Mouse (Mus musculus): ENCODE measurements around the gene Olfr982. TPM values are rescaled to one million over a fixed set of nuclear protein-coding genes. Genes with fewer than 3 reads are reported as not detected.

The Olfr982 gene
- total RNA-seq (2014; rRNA removed), result not detected in 2 replicates
- polyA plus RNA-seq (2015; fragmentation: Nextera tagmentation; extraction: Ambion mirVana), result not detected in 2 replicates

- Histone ChIP-seq H3K9ac (no peak within 1 kb of the TSS), H3K36me3 (ENCODE audit: insufficient read depth) (no peaks in the 10 kb centered on the region), H3K9me3 (ENCODE audit: low read length) (no peaks in the 10 kb centered on the region), H3K4me1 (ENCODE audit: insufficient read depth) (no peaks in the 10 kb centered on the region), H3K27me3 (ENCODE audit: insufficient read depth, low read length) (no peaks in the 10 kb centered on the region), H3K4me2 (ENCODE audit: low read depth) (no peak within 1 kb of the TSS), H3K27ac (ENCODE audit: low read depth, low read length) (no peak within 1 kb of the TSS), H3K4me3 (ENCODE audit: low read depth, low read length) (no peak within 1 kb of the TSS)
- ATAC-seq (no peak), DNase-seq (no peak)
- 84% methylated on average over 2 of the region's 2 CpGs for WGBS
- TF ChIP-seq CTCF (IDR thresholded peaks at IDR 0.05; ENCODE audit: low read depth), result no peak
These were observed at the start of gene Olfr982 for GRCm38 (mm10) chr9:40073529-40073928. Gene Olfr982 (plus strand): TSS chr9:40073829.

DNA sequence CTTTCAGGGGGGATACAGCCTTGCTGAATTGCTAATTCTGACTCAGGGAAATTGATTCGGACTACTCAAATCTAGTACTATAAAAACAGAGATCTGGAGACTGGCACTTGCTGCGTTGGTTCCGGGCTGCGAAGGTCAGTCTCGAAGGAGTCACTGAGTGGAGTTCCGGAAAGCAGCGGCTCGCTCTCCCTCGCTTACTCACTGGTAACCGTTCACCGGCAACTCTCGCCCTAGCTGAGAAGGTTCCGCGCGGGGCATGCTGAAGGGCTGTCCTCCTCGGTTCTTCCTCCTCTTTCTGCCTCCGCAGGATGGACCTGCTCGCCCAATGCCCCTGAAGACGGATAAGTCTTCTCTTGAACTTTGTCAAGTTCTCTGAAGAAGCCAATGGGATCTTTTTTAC lies 23.5 kb upstream of the Olfr982 start:
- no peak overlapping the region for H3K4me2 ChIP-seq (ENCODE audit: low read depth)
- no peak overlapping the region for H3K9ac ChIP-seq
- TF ChIP-seq CTCF (IDR thresholded peaks at IDR 0.05; ENCODE audit: low read depth), result no peak

DNA sequence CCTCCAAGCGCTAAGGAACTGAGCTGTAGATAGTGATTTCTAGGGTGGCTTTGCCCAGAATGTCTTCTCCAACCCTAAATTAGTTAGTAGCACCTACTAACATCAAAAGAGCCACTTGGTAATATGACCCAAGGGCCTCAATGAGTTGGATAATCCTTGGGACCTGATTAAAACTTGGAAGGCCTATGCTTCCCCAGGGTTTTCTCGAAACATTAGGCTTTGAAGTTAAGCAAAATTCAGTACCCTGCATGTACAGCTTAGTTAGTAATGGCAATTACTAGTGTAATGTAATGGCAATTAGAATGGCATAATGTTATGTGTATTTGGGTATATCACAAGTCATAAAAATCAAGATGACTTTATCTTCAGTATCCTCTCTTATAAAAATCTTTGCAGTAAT lies 19.9 kb downstream of the Olfr982 start, which contains the start of gene Olfr983:
TSS of gene Olfr983 (minus strand) at position 101 of the 400 bp plus-strand sequence.
- TF ChIP-seq CTCF (IDR thresholded peaks at IDR 0.05; ENCODE audit: low read depth), result no peak
- Histone ChIP-seq H3K4me1 (ENCODE audit: insufficient read depth) (no peaks in the 10 kb centered on the region), H3K4me3 (ENCODE audit: low read depth, low read length) (no peak within 1 kb of the TSS), H3K27me3 (ENCODE audit: insufficient read depth, low read length) (no peaks in the 10 kb centered on the region), H3K36me3 (ENCODE audit: insufficient read depth) (no peaks in the 10 kb centered on the region), H3K9me3 (ENCODE audit: low read length) (no peaks in the 10 kb centered on the region), H3K27ac (ENCODE audit: low read depth, low read length) (no peak within 1 kb of the TSS), H3K9ac (no peak within 1 kb of the TSS), H3K4me2 (ENCODE audit: low read depth) (no peak within 1 kb of the TSS)
- ATAC-seq, result no peak
- DNase-seq, result no peak
- WGBS, result 76% methylated on average over 2 of the region's 2 CpGs

More for the DNA sequence above, 23.5 kb upstream of the Olfr982 start:
- DNase-seq (no peak), ATAC-seq (no peak)
- no peaks in the 10 kb centered on the region for H3K36me3 ChIP-seq (ENCODE audit: insufficient read depth)
- H3K27ac ChIP-seq (ENCODE audit: low read depth, low read length), result no peak overlapping the region
- no peaks in the 10 kb centered on the region for H3K9me3 ChIP-seq (ENCODE audit: low read length)
- H3K4me1 ChIP-seq (ENCODE audit: insufficient read depth), result no peaks in the 10 kb centered on the region
- H3K4me3 ChIP-seq (ENCODE audit: low read depth, low read length), result no peak overlapping the region
- 94% methylated on average over 19 of the region's 19 CpGs for WGBS
- no peaks in the 10 kb centered on the region for H3K27me3 ChIP-seq (ENCODE audit: insufficient read depth, low read length)

GRCm38 (mm10) chr9:40094769-40095168 lies 21.1 kb downstream of the Olfr982 start:
- Histone ChIP-seq H3K4me3 (ENCODE audit: low read depth, low read length) (no peak overlapping the region), H3K9me3 (ENCODE audit: low read length) (no peaks in the 10 kb centered on the region), H3K4me2 (ENCODE audit: low read depth) (no peak overlapping the region), H3K27ac (ENCODE audit: low read depth, low read length) (no peak overlapping the region), H3K27me3 (ENCODE audit: insufficient read depth, low read length) (no peaks in the 10 kb centered on the region), H3K36me3 (ENCODE audit: insufficient read depth) (no peaks in the 10 kb centered on the region), H3K9ac (no peak overlapping the region), H3K4me1 (ENCODE audit: insufficient read depth) (no peaks in the 10 kb centered on the region)
- ATAC-seq (no peak), DNase-seq (no peak)
- 67% methylated on average over 3 of the region's 3 CpGs for WGBS
- TF ChIP-seq CTCF (IDR thresholded peaks at IDR 0.05; ENCODE audit: low read depth), result no peak

DNA sequence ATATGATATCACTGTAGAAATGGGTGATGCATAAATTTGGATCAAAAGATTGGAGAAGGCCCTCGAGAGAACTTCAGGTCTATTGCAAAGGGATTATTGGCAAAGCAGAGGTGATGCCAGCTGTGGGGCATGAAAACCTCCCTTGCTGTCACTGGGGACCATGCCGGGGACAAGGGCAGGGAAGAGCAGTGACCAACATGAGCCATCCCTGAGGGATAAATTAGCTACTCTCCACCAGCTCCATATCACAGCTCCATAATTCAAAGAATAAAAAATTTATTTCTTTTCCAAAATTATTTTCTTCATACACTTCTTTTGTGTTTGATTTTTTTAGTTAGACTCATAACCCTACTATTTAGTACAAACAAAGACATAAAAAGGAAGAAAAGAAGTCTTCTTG lies 40.5 kb downstream of the Olfr982 start, which contains the start of gene Olfr984:
TSS of gene Olfr984 (minus strand) at position 101 of the 400 bp plus-strand sequence.
- ATAC-seq (no peak), DNase-seq (no peak)
- Histone ChIP-seq H3K9ac (no peak within 1 kb of the TSS), H3K4me3 (ENCODE audit: low read depth, low read length) (no peak within 1 kb of the TSS), H3K36me3 (ENCODE audit: insufficient read depth) (no peaks in the 10 kb centered on the region), H3K9me3 (ENCODE audit: low read length) (no peaks in the 10 kb centered on the region), H3K27me3 (ENCODE audit: insufficient read depth, low read length) (no peaks in the 10 kb centered on the region), H3K4me2 (ENCODE audit: low read depth) (no peak within 1 kb of the TSS), H3K27ac (ENCODE audit: low read depth, low read length) (no peak within 1 kb of the TSS), H3K4me1 (ENCODE audit: insufficient read depth) (no peaks in the 10 kb centered on the region)
- 83% methylated on average over 2 of the region's 2 CpGs for WGBS
- TF ChIP-seq CTCF (IDR thresholded peaks at IDR 0.05; ENCODE audit: low read depth), result no peak

DNA sequence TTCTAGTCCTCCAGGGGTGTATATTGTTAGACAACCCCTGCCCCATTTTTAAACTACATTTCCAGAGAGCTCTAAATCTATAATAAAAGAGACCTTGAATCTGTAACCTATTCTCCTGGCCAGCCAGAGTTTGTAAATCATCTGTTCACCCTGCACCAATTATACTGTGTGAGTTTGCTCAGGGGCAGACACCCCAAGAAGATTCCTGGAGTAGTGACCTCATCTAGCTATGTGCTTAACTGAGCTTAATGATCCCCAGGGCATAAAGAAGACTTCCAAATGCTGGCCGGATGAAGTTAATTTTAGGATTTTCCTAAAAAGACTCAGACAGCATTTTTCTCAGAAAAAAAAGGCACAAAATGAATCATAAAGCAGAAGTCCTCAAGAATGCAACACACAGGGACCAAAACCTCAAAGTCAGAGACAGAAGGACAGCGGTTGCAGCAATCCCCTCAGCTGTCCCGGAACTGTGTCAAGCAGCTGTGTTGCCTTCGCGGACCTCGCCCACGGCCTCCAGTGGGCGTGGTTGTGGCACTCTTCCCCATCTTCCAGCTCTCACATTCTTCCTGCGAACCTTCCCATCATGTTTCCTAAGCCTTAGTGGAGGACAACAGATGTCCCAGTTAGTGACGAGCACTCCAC lies 43.1 kb downstream of the Olfr982 start:
- DNase-seq (no peak), ATAC-seq (no peak)
- H3K27me3 ChIP-seq (ENCODE audit: insufficient read depth, low read length), result no peaks in the 10 kb centered on the region
- TF ChIP-seq CTCF (IDR thresholded peaks at IDR 0.05; ENCODE audit: low read depth), result no peak
- H3K4me3 ChIP-seq (ENCODE audit: low read depth, low read length), result no peak overlapping the region
- WGBS, result 68% methylated on average over 10 of the region's 10 CpGs
- no peak overlapping the region for H3K4me2 ChIP-seq (ENCODE audit: low read depth)
- H3K9ac ChIP-seq, result no peak overlapping the region
- H3K9me3 ChIP-seq (ENCODE audit: low read length), result no peaks in the 10 kb centered on the region
- no peaks in the 10 kb centered on the region for H3K4me1 ChIP-seq (ENCODE audit: insufficient read depth)
- no peak overlapping the region for H3K27ac ChIP-seq (ENCODE audit: low read depth, low read length)
- no peaks in the 10 kb centered on the region for H3K36me3 ChIP-seq (ENCODE audit: insufficient read depth)

DNA sequence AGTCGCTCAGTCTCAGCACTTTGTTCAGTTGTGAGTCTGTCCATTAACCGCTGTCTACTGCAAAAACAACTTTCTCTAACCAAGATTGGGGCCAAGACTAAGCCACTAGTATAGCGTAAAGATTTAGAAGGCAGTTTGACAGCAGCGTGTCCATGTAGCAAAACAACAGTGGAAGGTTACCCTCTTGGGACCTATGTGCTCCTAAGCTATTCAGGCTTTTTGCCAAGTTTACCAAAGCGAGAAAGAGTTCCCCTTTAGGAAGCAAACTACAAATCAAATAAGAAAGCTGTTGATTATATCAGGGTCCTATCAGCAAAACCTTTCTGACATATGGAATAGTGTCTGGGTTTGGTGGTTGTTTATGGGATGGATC lies 43.6 kb downstream of the Olfr982 start:
- ATAC-seq (no peak), DNase-seq (no peak)
- H3K4me1 ChIP-seq (ENCODE audit: insufficient read depth), result no peaks in the 10 kb centered on the region
- H3K27me3 ChIP-seq (ENCODE audit: insufficient read depth, low read length), result no peaks in the 10 kb centered on the region
- no peak overlapping the region for H3K9ac ChIP-seq
- no peaks in the 10 kb centered on the region for H3K9me3 ChIP-seq (ENCODE audit: low read length)
- no peak overlapping the region for H3K27ac ChIP-seq (ENCODE audit: low read depth, low read length)
- H3K36me3 ChIP-seq (ENCODE audit: insufficient read depth), result no peaks in the 10 kb centered on the region
- H3K4me2 ChIP-seq (ENCODE audit: low read depth), result no peak overlapping the region
- 82% methylated on average over 5 of the region's 5 CpGs for WGBS
- H3K4me3 ChIP-seq (ENCODE audit: low read depth, low read length), result no peak overlapping the region
- no peak for TF ChIP-seq CTCF (IDR thresholded peaks at IDR 0.05; ENCODE audit: low read depth)

Other genes with a start within 250 kb of the Olfr982 start
- gene Olfr971, start 237.0 kb upstream of the Olfr982 start, total RNA-seq (2014; rRNA removed), result not detected in 2 replicates
- gene Olfr971, start 237.0 kb upstream of the Olfr982 start, polyA plus RNA-seq (2015; fragmentation: Nextera tagmentation; extraction: Ambion mirVana), result not detected in 2 replicates
- gene Olfr972, start 207.4 kb upstream of the Olfr982 start, total RNA-seq (2014; rRNA removed), result not detected in 2 replicates
- not detected in 2 replicates for gene Olfr972, start 207.4 kb upstream of the Olfr982 start, polyA plus RNA-seq (2015; fragmentation: Nextera tagmentation; extraction: Ambion mirVana)
- gene Olfr229, start 166.5 kb upstream of the Olfr982 start, total RNA-seq (2014; rRNA removed), result not detected in 2 replicates
- not detected in 2 replicates for gene Olfr229, start 166.5 kb upstream of the Olfr982 start, polyA plus RNA-seq (2015; fragmentation: Nextera tagmentation; extraction: Ambion mirVana)
- not detected in 2 replicates for gene Olfr974, start 136.3 kb upstream of the Olfr982 start, total RNA-seq (2014; rRNA removed)
- not detected in 2 replicates for gene Olfr974, start 136.3 kb upstream of the Olfr982 start, polyA plus RNA-seq (2015; fragmentation: Nextera tagmentation; extraction: Ambion mirVana)
- 0.15 TPM in 1 of 2 replicates, not detected in the other for gene Olfr975, start 121.8 kb upstream of the Olfr982 start, total RNA-seq (2014; rRNA removed)
- gene Olfr975, start 121.8 kb upstream of the Olfr982 start, polyA plus RNA-seq (2015; fragmentation: Nextera tagmentation; extraction: Ambion mirVana), result not detected in 2 replicates
- gene Olfr976, start 112.7 kb upstream of the Olfr982 start, total RNA-seq (2014; rRNA removed), result not detected in 2 replicates
- not detected in 2 replicates for gene Olfr976, start 112.7 kb upstream of the Olfr982 start, polyA plus RNA-seq (2015; fragmentation: Nextera tagmentation; extraction: Ambion mirVana)
- not detected in 2 replicates for gene Olfr978, start 81.7 kb upstream of the Olfr982 start, total RNA-seq (2014; rRNA removed)
- gene Olfr978, start 81.7 kb upstream of the Olfr982 start, polyA plus RNA-seq (2015; fragmentation: Nextera tagmentation; extraction: Ambion mirVana), result not detected in 2 replicates
- gene Olfr979, start 70.4 kb upstream of the Olfr982 start, total RNA-seq (2014; rRNA removed), result not detected in 2 replicates
- not detected in 2 replicates for gene Olfr979, start 70.4 kb upstream of the Olfr982 start, polyA plus RNA-seq (2015; fragmentation: Nextera tagmentation; extraction: Ambion mirVana)
- not detected in 2 replicates for gene Olfr980, start 64.2 kb upstream of the Olfr982 start, total RNA-seq (2014; rRNA removed)
- not detected in 2 replicates for gene Olfr980, start 64.2 kb upstream of the Olfr982 start, polyA plus RNA-seq (2015; fragmentation: Nextera tagmentation; extraction: Ambion mirVana)
- gene Olfr981, start 52.4 kb upstream of the Olfr982 start, total RNA-seq (2014; rRNA removed), result not detected in 2 replicates
- not detected in 2 replicates for gene Olfr981, start 52.4 kb upstream of the Olfr982 start, polyA plus RNA-seq (2015; fragmentation: Nextera tagmentation; extraction: Ambion mirVana)
- not detected in 2 replicates for gene Olfr983, start 19.8 kb downstream of the Olfr982 start, total RNA-seq (2014; rRNA removed)
- gene Olfr983, start 19.8 kb downstream of the Olfr982 start, polyA plus RNA-seq (2015; fragmentation: Nextera tagmentation; extraction: Ambion mirVana), result not detected in 2 replicates
- not detected in 2 replicates for gene Olfr984, start 40.4 kb downstream of the Olfr982 start, total RNA-seq (2014; rRNA removed)
- gene Olfr984, start 40.4 kb downstream of the Olfr982 start, polyA plus RNA-seq (2015; fragmentation: Nextera tagmentation; extraction: Ambion mirVana), result not detected in 2 replicates
- not detected in 2 replicates for gene Olfr985, start 56.4 kb downstream of the Olfr982 start, total RNA-seq (2014; rRNA removed)
- not detected in 2 replicates for gene Olfr985, start 56.4 kb downstream of the Olfr982 start, polyA plus RNA-seq (2015; fragmentation: Nextera tagmentation; extraction: Ambion mirVana)
- gene Tmem225, start 74.3 kb downstream of the Olfr982 start, total RNA-seq (2014; rRNA removed), result not detected in 2 replicates
- not detected in 2 replicates for gene Tmem225, start 74.3 kb downstream of the Olfr982 start, polyA plus RNA-seq (2015; fragmentation: Nextera tagmentation; extraction: Ambion mirVana)
- not detected in 2 replicates for gene Olfr986, start 107.1 kb downstream of the Olfr982 start, total RNA-seq (2014; rRNA removed)
- not detected in 2 replicates for gene Olfr986, start 107.1 kb downstream of the Olfr982 start, polyA plus RNA-seq (2015; fragmentation: Nextera tagmentation; extraction: Ambion mirVana)
- gene Zfp202, start 118.5 kb downstream of the Olfr982 start, total RNA-seq (2014; rRNA removed), result 9.3 and 9.8 TPM in 2 replicates
- 3.7 and 6.6 TPM in 2 replicates for gene Zfp202, start 118.5 kb downstream of the Olfr982 start, polyA plus RNA-seq (2015; fragmentation: Nextera tagmentation; extraction: Ambion mirVana)
- gene Scn3b, start 195.4 kb downstream of the Olfr982 start, total RNA-seq (2014; rRNA removed), result 210 and 226 TPM in 2 replicates
- gene Scn3b, start 195.4 kb downstream of the Olfr982 start, polyA plus RNA-seq (2015; fragmentation: Nextera tagmentation; extraction: Ambion mirVana), result 114 and 133 TPM in 2 replicates

Data from forebrain, postnatal 0 days (tissue).